In the genomic region with DNA sequence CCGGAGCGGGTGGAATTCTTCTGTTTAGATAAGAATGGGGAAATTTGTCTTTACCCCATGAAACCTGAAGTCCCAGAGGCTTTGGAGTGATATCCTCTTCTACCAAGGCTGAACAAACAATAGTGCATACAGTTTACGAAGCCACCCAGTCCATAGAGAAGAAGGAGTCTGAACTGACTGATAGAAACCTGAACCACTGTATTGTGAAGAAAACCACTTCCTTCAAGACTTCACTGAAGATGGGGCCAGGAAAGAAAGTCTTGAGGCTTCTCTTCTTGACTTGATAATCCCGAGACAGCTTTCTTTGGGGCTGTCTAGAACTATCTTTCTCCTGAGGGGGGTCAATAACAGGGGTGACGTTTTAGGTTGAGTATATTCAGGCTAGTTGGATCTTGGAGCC, we compare ENCODE assay signal across 27 mouse cellular contexts.
DNase-seq lines count a peak whose midpoint lies in the region; ATAC-seq lines count a peak whose summit lies in the region.
"Had no signal": no experiment of that assay in that cellular context is flagged by ENCODE, and none has a peak within 500 bp of the region (broad histone marks: within the 10 kb centered on the region; RNA-seq: fewer than 3 reads in every experiment).

No protein-coding gene starts in this region.

- no peaks in the 10 kb centered on the region for H3K27me3 ChIP-seq in splenic B cell, adult 2 months (ENCODE audit: control insufficient read depth, insufficient read depth, low read length, poor library complexity, severe bottlenecking)
- H3K27me3 ChIP-seq in midbrain, embryonic 14.5 days (ENCODE audit: control insufficient read depth, insufficient read depth, low read length) = no peaks in the 10 kb centered on the region
- H3K27me3 ChIP-seq: CH12.LX; forebrain, embryonic 12.5 days; Patski had no signal

- ATAC-seq in midbrain, embryonic 14.5 days (ENCODE audit: low FRiP score, low TSS enrichment) = no peak
- ATAC-seq: forebrain, embryonic 14.5 days; forebrain, embryonic 16.5 days; Patski had no signal

- no peak overlapping the region for H3K4me3 ChIP-seq in midbrain, embryonic 14.5 days (replicated peaks; ENCODE audit: low read depth, low read length)
- H3K4me3 ChIP-seq: embryonic facial prominence, embryonic 13.5 days; embryonic facial prominence, embryonic 15.5 days; erythroblast, embryonic 14.5 days; forebrain, embryonic 10.5 days; forebrain, embryonic 12.5 days had no signal

- no peak overlapping the region for H3K4me2 ChIP-seq in midbrain, embryonic 14.5 days (ENCODE audit: low read length)
- H3K4me2 ChIP-seq: embryonic facial prominence, embryonic 13.5 days; embryonic facial prominence, embryonic 15.5 days; forebrain, embryonic 12.5 days had no signal

- WGBS in midbrain, embryonic 14.5 days = 89% methylated on average over 5 of the region's 5 CpGs

- no peaks in the 10 kb centered on the region for H3K36me3 ChIP-seq in splenic B cell, adult 2 months (ENCODE audit: control insufficient read depth, insufficient read depth, low read length, poor library complexity, severe bottlenecking)
- H3K36me3 ChIP-seq in midbrain, embryonic 14.5 days (ENCODE audit: control insufficient read depth, insufficient read depth, low read length) = no peaks in the 10 kb centered on the region
- H3K36me3 ChIP-seq: embryonic facial prominence, embryonic 13.5 days; embryonic facial prominence, embryonic 15.5 days; forebrain, embryonic 10.5 days; forebrain, embryonic 12.5 days; G1E had no signal

- peak; percentile 13 to 38 for DNase-seq in spleen, postnatal 36 days (ENCODE audit: low spot score in 2 of 2)
- no peak for DNase-seq in spleen, postnatal 14 days (ENCODE audit: low spot score in 2 of 2)
- DNase-seq in CD4-positive helper T cell, adult 2 months (ENCODE audit: low read depth, low spot score) = peak; percentile 25
- DNase-seq in T-cell, adult 2 months (ENCODE audit: low spot score) = peak; percentile 5
- peak; percentile 42 for DNase-seq in splenic B cell, adult 2 months (ENCODE audit: low read depth, low spot score)
- DNase-seq in midbrain, embryonic 14.5 days = no peak
- no peak for DNase-seq in heart, adult 8-10 months (ENCODE audit: low spot score)
- DNase-seq: adrenal gland, adult 2 months; adrenal gland, postnatal 10 days; adrenal gland, postnatal 25 days; cerebellum, adult 11 months; cerebellum, adult 18-20 months; cerebellum, adult 8-10 months; cerebellum, adult 9-11 months; cerebellum, postnatal 14 days; cerebellum, postnatal 36 days; embryo, embryonic 11 days had no signal

- no peaks in the 10 kb centered on the region for H3K9me3 ChIP-seq in midbrain, embryonic 14.5 days (ENCODE audit: control insufficient read depth, low read length)
- H3K9me3 ChIP-seq: embryonic facial prominence, embryonic 13.5 days; embryonic facial prominence, embryonic 15.5 days; forebrain, embryonic 10.5 days; forebrain, embryonic 12.5 days; G1E had no signal

- no peak overlapping the region for H3K27ac ChIP-seq in midbrain, embryonic 14.5 days (replicated peaks; ENCODE audit: low read depth, low read length)
- H3K27ac ChIP-seq: embryonic facial prominence, embryonic 13.5 days; embryonic facial prominence, embryonic 15.5 days; forebrain, embryonic 10.5 days; forebrain, embryonic 12.5 days had no signal

- H3K9ac ChIP-seq in midbrain, embryonic 14.5 days (replicated peaks; ENCODE audit: low read length) = no peak overlapping the region
- H3K9ac ChIP-seq: embryonic facial prominence, embryonic 13.5 days; embryonic facial prominence, embryonic 15.5 days; forebrain, embryonic 12.5 days had no signal

- H3K4me1 ChIP-seq in midbrain, embryonic 14.5 days (ENCODE audit: control insufficient read depth, insufficient read depth, low read length) = no peaks in the 10 kb centered on the region

Comparison
In these comparisons a context has a peak if more than half of its experiments do, and no peak if none do; other contexts are left out.
1. DNase-seq: peak in spleen, postnatal 36 days (2 of 2), CD4-positive helper T cell, adult 2 months (single experiment), T-cell, adult 2 months (single experiment) and splenic B cell, adult 2 months (single experiment); none in spleen, postnatal 14 days (0 of 2), midbrain, embryonic 14.5 days (single experiment) and heart, adult 8-10 months (single experiment).